Mouse (Mus musculus): Measurements from ENCODE around the gene Smco2. TPM values are rescaled to one million over a fixed set of nuclear protein-coding genes. Genes with fewer than 3 reads are reported as not detected.

Gene Smco2
- not detected in 2 replicates for total RNA-seq (2017)

GRCm38 (mm10) chr6:146850050-146850449 lies at the start of gene Smco2:
TSS of gene Smco2 (plus strand) at chr6:146850104.
- no peak for ATAC-seq (ENCODE audit: extremely low read depth, insufficient number of reproducible peaks, low FRiP score, poor library complexity, severe bottlenecking)

GRCm38 (mm10) chr6:146809991-146810390 lies 39.9 kb upstream of the Smco2 start:
- ATAC-seq (ENCODE audit: extremely low read depth, insufficient number of reproducible peaks, low FRiP score, poor library complexity, severe bottlenecking) = no peak

GRCm38 (mm10) chr6:146813007-146813406 lies 36.9 kb upstream of the Smco2 start:
- no peak for ATAC-seq (ENCODE audit: extremely low read depth, insufficient number of reproducible peaks, low FRiP score, poor library complexity, severe bottlenecking)

GRCm38 (mm10) chr6:146820177-146820965 lies 29.5 kb upstream of the Smco2 start:
- ATAC-seq (ENCODE audit: extremely low read depth, insufficient number of reproducible peaks, low FRiP score, poor library complexity, severe bottlenecking) = no peak

GRCm38 (mm10) chr6:146821958-146822357 lies 27.9 kb upstream of the Smco2 start:
- no peak for ATAC-seq (ENCODE audit: extremely low read depth, insufficient number of reproducible peaks, low FRiP score, poor library complexity, severe bottlenecking)

GRCm38 (mm10) chr6:146824727-146825486 lies 25.0 kb upstream of the Smco2 start:
- ATAC-seq (ENCODE audit: extremely low read depth, insufficient number of reproducible peaks, low FRiP score, poor library complexity, severe bottlenecking) = peak; percentile 64; the same call in 1 of the 2 replicates

- ATAC-seq (ENCODE audit: extremely low read depth, insufficient number of reproducible peaks, low FRiP score, poor library complexity, severe bottlenecking) = no peak
These were observed 24.5 kb upstream of the Smco2 start for GRCm38 (mm10) chr6:146825487-146825773.

GRCm38 (mm10) chr6:146831320-146831719 lies 18.6 kb upstream of the Smco2 start:
- ATAC-seq (ENCODE audit: extremely low read depth, insufficient number of reproducible peaks, low FRiP score, poor library complexity, severe bottlenecking) = no peak

- ATAC-seq (ENCODE audit: extremely low read depth, insufficient number of reproducible peaks, low FRiP score, poor library complexity, severe bottlenecking) = peak; percentile 67; the same call in 1 of the 2 replicates
These were observed 16.2 kb upstream of the Smco2 start for GRCm38 (mm10) chr6:146833485-146834314.

- ATAC-seq (ENCODE audit: extremely low read depth, insufficient number of reproducible peaks, low FRiP score, poor library complexity, severe bottlenecking) = no peak
These were observed 15.6 kb upstream of the Smco2 start for GRCm38 (mm10) chr6:146834342-146834741.

- ATAC-seq (ENCODE audit: extremely low read depth, insufficient number of reproducible peaks, low FRiP score, poor library complexity, severe bottlenecking) = no peak
These were observed 14.1 kb upstream of the Smco2 start for GRCm38 (mm10) chr6:146835784-146836183.

GRCm38 (mm10) chr6:146837316-146837715 lies 12.6 kb upstream of the Smco2 start:
- ATAC-seq (ENCODE audit: extremely low read depth, insufficient number of reproducible peaks, low FRiP score, poor library complexity, severe bottlenecking) = no peak

- no peak for ATAC-seq (ENCODE audit: extremely low read depth, insufficient number of reproducible peaks, low FRiP score, poor library complexity, severe bottlenecking)
These were observed 11.5 kb upstream of the Smco2 start for GRCm38 (mm10) chr6:146838366-146838765.

GRCm38 (mm10) chr6:146838863-146839262 lies 11.0 kb upstream of the Smco2 start:
- no peak for ATAC-seq (ENCODE audit: extremely low read depth, insufficient number of reproducible peaks, low FRiP score, poor library complexity, severe bottlenecking)

GRCm38 (mm10) chr6:146844867-146845266 lies 5.0 kb upstream of the Smco2 start:
- no peak for ATAC-seq (ENCODE audit: extremely low read depth, insufficient number of reproducible peaks, low FRiP score, poor library complexity, severe bottlenecking)

GRCm38 (mm10) chr6:146845347-146845746 lies 4.6 kb upstream of the Smco2 start:
- ATAC-seq (ENCODE audit: extremely low read depth, insufficient number of reproducible peaks, low FRiP score, poor library complexity, severe bottlenecking) = no peak

- ATAC-seq (ENCODE audit: extremely low read depth, insufficient number of reproducible peaks, low FRiP score, poor library complexity, severe bottlenecking) = no peak
These were observed 3.7 kb upstream of the Smco2 start for GRCm38 (mm10) chr6:146845961-146846750.

- ATAC-seq (ENCODE audit: extremely low read depth, insufficient number of reproducible peaks, low FRiP score, poor library complexity, severe bottlenecking) = no peak
These were observed 2.5 kb upstream of the Smco2 start for GRCm38 (mm10) chr6:146847402-146847801.

- no peak for ATAC-seq (ENCODE audit: extremely low read depth, insufficient number of reproducible peaks, low FRiP score, poor library complexity, severe bottlenecking)
These were observed 1.6 kb upstream of the Smco2 start for GRCm38 (mm10) chr6:146848281-146848680.

All from neutrophil, adult 5-6 weeks (primary cell).